Mouse (Mus musculus) midbrain, postnatal 0 days (tissue): ENCODE results near the gene Klhl36. TPM values are rescaled to one million over a fixed set of nuclear protein-coding genes. Genes with fewer than 3 reads are reported as not detected.

Experiments used
- ATAC-seq: fragments of 200-750 bp; cut with Nextera tagmentation; 2 replicates; pipeline ENCODE4 v1.8.0; 2017; ENCODE audit warnings: moderate number of reproducible peaks, mild to moderate bottlenecking, moderate TSS enrichment, moderate library complexity; ENCODE audit not compliant: low FRiP score
- DNase-seq: peaks from one replicate; pipeline ENCODE4 v3.0.0-alpha.2; 2015; ENCODE audit warnings: low spot score
- H3K27ac ChIP-seq: fragments of 300-500 bp; sonication (generic); 2 replicates; pipeline ENCODE4 v1.5.1; 2014; ENCODE audit warnings: low read depth, mild to moderate bottlenecking, low read length, mixed read lengths
- H3K27me3 ChIP-seq: fragments of 300-500 bp; sonication (generic); 2 replicates; pipeline ENCODE4 v1.6.1; 2014; ENCODE audit warnings: low read length, control low read depth, mixed read lengths; ENCODE audit not compliant: insufficient read depth
- H3K36me3 ChIP-seq: fragments of 300-500 bp; sonication (generic); 2 replicates; pipeline ENCODE4 v1.6.1; 2014; ENCODE audit warnings: low read length, control low read depth, mixed read lengths; ENCODE audit not compliant: insufficient read depth
- H3K4me1 ChIP-seq: fragments of 300-500 bp; sonication (generic); 2 replicates; pipeline ENCODE4 v1.6.1; 2014; ENCODE audit warnings: mild to moderate bottlenecking, control low read depth, antibody characterized with exemption, low read length, mixed read lengths; ENCODE audit not compliant: insufficient read depth
- H3K4me2 ChIP-seq: fragments of 300-500 bp; sonication (generic); 2 replicates; pipeline ENCODE4 v1.6.1; 2014; ENCODE audit warnings: low read depth, mild to moderate bottlenecking, low read length, mixed read lengths; ENCODE audit not compliant: poor library complexity, severe bottlenecking
- H3K4me3 ChIP-seq: fragments of 300-500 bp; sonication (generic); 2 replicates; pipeline ENCODE4 v1.5.1; 2014; ENCODE audit warnings: low read depth, mild to moderate bottlenecking, low read length, moderate library complexity
- H3K9ac ChIP-seq: fragments of 300-500 bp; sonication (generic); replicated peaks from 2 replicates; pipeline ENCODE4 v1.6.1; 2014; ENCODE audit warnings: mild to moderate bottlenecking, low read length, moderate library complexity, mixed read lengths; ENCODE audit not compliant: poor library complexity, severe bottlenecking
- H3K9me3 ChIP-seq: fragments of 300-500 bp; sonication (generic); 2 replicates; pipeline ENCODE4 v1.6.1; 2016; ENCODE audit warnings: low read length, control low read depth
- CTCF ChIP-seq: IDR thresholded peaks from 2 replicates; pipeline ENCODE4 v1.5.1; 2016; ENCODE audit warnings: antibody characterized with exemption, mild to moderate bottlenecking
- WGBS: fragments of 180-500 bp; shearing (Covaris S2); extraction: QIAGEN DNeasy Blood & Tissue Kit; methylation state at CpG from one replicate; pipeline ENCODE4 v1.1.7; 2014; 5-methylcytosine and 5-hydroxymethylcytosine counted together
- polyA plus RNA-seq: library from polyadenylated mRNA; unstranded; fragments of >200 nt; fragmentation: Nextera tagmentation; extraction: Ambion mirVana; gene quantifications from 2 replicates; pipeline ENCODE4 v1.2.1, GENCODE M21; 2015
- total RNA-seq: library from RNA; depleted of rRNA; stranded (reverse); fragments of >200 nt; gene quantifications from 2 replicates; pipeline ENCODE4 v1.2.3, GENCODE M21; 2014

The Klhl36 gene
- total and polyA plus RNA-seq, 2 experiments from 2014 or later: 19.5 to 31.0 TPM

GRCm38 (mm10) chr8:119826982-119827381, 35.1 kb upstream of the Klhl36 start:
- peaks cover 13% of the 10 kb centered on the region for H3K36me3 ChIP-seq
- no peak for TF ChIP-seq CTCF
- no peak overlapping the region for H3K27ac ChIP-seq
- H3K4me3 ChIP-seq: no peak overlapping the region
- no peak overlapping the region for H3K9ac ChIP-seq
- WGBS: 80% methylated on average over 5 of the region's 5 CpGs
- no peak overlapping the region for H3K4me2 ChIP-seq
- no peaks in the 10 kb centered on the region for H3K27me3 ChIP-seq
- DNase-seq (no peak), ATAC-seq (no peak)
- H3K9me3 ChIP-seq: no peaks in the 10 kb centered on the region
- H3K4me1 ChIP-seq: peaks cover 31% of the 10 kb centered on the region

GRCm38 (mm10) chr8:119827721-119828153, 34.3 kb upstream of the Klhl36 start:
- Histone ChIP-seq H3K4me1 (peaks cover 37% of the 10 kb centered on the region), H3K36me3 (peaks cover 7% of the 10 kb centered on the region; the same call in 1 of the 2 replicates), H3K9me3 (no peaks in the 10 kb centered on the region), H3K27me3 (no peaks in the 10 kb centered on the region), H3K27ac (no peak overlapping the region), H3K9ac (no peak overlapping the region), H3K4me3 (no peak overlapping the region), H3K4me2 (no peak overlapping the region)
- ATAC-seq: no peak
- 40% methylated on average over 4 of the region's 4 CpGs for WGBS
- no peak for DNase-seq
- no peak for TF ChIP-seq CTCF

GRCm38 (mm10) chr8:119829015-119829414, 33.1 kb upstream of the Klhl36 start:
- Histone ChIP-seq H3K4me2 (no peak overlapping the region), H3K27me3 (no peaks in the 10 kb centered on the region), H3K9me3 (no peaks in the 10 kb centered on the region), H3K4me1 (peaks cover 43% of the 10 kb centered on the region), H3K9ac (no peak overlapping the region), H3K27ac (no peak overlapping the region), H3K36me3 (peaks cover 7% of the 10 kb centered on the region; the same call in 1 of the 2 replicates), H3K4me3 (no peak overlapping the region)
- no peak for ATAC-seq
- DNase-seq: no peak
- TF ChIP-seq CTCF: no peak
- 70% methylated on average over 10 of the region's 10 CpGs for WGBS

GRCm38 (mm10) chr8:119829420-119829819, 32.6 kb upstream of the Klhl36 start:
- Histone ChIP-seq H3K9me3 (no peaks in the 10 kb centered on the region), H3K9ac (no peak overlapping the region), H3K4me1 (peaks cover 43% of the 10 kb centered on the region), H3K4me2 (no peak overlapping the region), H3K4me3 (no peak overlapping the region), H3K36me3 (peaks cover 7% of the 10 kb centered on the region; the same call in 1 of the 2 replicates), H3K27ac (no peak overlapping the region), H3K27me3 (no peaks in the 10 kb centered on the region)
- WGBS: 82% methylated on average over 13 of the region's 13 CpGs
- ATAC-seq (no peak), DNase-seq (no peak)
- no peak for TF ChIP-seq CTCF

GRCm38 (mm10) chr8:119829870-119830580, 32.0 kb upstream of the Klhl36 start:
- TF ChIP-seq CTCF: no peak
- 58% methylated on average over 16 of the region's 16 CpGs for WGBS
- Histone ChIP-seq H3K27ac (no peak overlapping the region), H3K4me2 (no peak overlapping the region), H3K27me3 (no peaks in the 10 kb centered on the region), H3K4me3 (no peak overlapping the region), H3K4me1 (peaks cover 43% of the 10 kb centered on the region), H3K9me3 (no peaks in the 10 kb centered on the region), H3K36me3 (peaks cover 8% of the 10 kb centered on the region; the same call in 1 of the 2 replicates), H3K9ac (no peak overlapping the region)
- ATAC-seq: no peak
- no peak for DNase-seq

- Histone ChIP-seq H3K27me3 (no peaks in the 10 kb centered on the region), H3K4me1 (peaks cover 48% of the 10 kb centered on the region), H3K9ac (no peak overlapping the region), H3K9me3 (no peaks in the 10 kb centered on the region), H3K36me3 (peaks cover 11% of the 10 kb centered on the region; the same call in 1 of the 2 replicates), H3K4me2 (no peak overlapping the region), H3K27ac (no peak overlapping the region), H3K4me3 (no peak overlapping the region)
- no peak for TF ChIP-seq CTCF
- ATAC-seq (no peak), DNase-seq (no peak)
- WGBS: 45% methylated on average over 7 of the region's 7 CpGs
These were observed 31.5 kb upstream of the Klhl36 start for GRCm38 (mm10) chr8:119830589-119830988.
